Mouse (Mus musculus): Measurements from ENCODE around the gene Trp73. TPM values are rescaled to one million over a fixed set of nuclear protein-coding genes. Genes with fewer than 3 reads are reported as not detected.

Trp73 gene
- polyA plus RNA-seq, 1 experiment from 2014 or later: 9.1 TPM

GRCm38 (mm10) chr4:154086436-154086835, 53.6 kb downstream of the Trp73 start:
- no peak for ATAC-seq (ENCODE audit: low FRiP score)
- WGBS: 94% methylated on average over 8 of the region's 8 CpGs
- no peaks in the 10 kb centered on the region for H3K36me3 ChIP-seq (replicated peaks)
- peaks cover 44% of the 10 kb centered on the region for H3K27me3 ChIP-seq
- no peaks in the 10 kb centered on the region for H3K4me1 ChIP-seq
- H3K9ac ChIP-seq: no peak overlapping the region
- H3K27ac ChIP-seq: no peak overlapping the region
- H3K9me3 ChIP-seq: no peaks in the 10 kb centered on the region
- H3K4me2 ChIP-seq: no peak overlapping the region
- H3K4me3 ChIP-seq (replicated peaks): no peak overlapping the region

- Histone ChIP-seq H3K27me3 (peaks cover 50% of the 10 kb centered on the region), H3K4me3 (replicated peaks) (no peak overlapping the region)
Measured at GRCm38 (mm10) chr4:154085856-154086255, 54.2 kb downstream of the Trp73 start.

GRCm38 (mm10) chr4:154081974-154082373, 58.0 kb downstream of the Trp73 start:
- no peak overlapping the region for H3K4me2 ChIP-seq
- ATAC-seq (ENCODE audit: low FRiP score): no peak
- no peaks in the 10 kb centered on the region for H3K9me3 ChIP-seq
- no peak overlapping the region for H3K27ac ChIP-seq
- no peak overlapping the region for H3K4me3 ChIP-seq (replicated peaks)
- H3K9ac ChIP-seq: no peak overlapping the region
- WGBS: 12% methylated on average over 1 of the region's 1 CpGs
- peaks cover 60% of the 10 kb centered on the region for H3K27me3 ChIP-seq
- no peaks in the 10 kb centered on the region for H3K36me3 ChIP-seq (replicated peaks)
- no peaks in the 10 kb centered on the region for H3K4me1 ChIP-seq

More at GRCm38 (mm10) chr4:154085856-154086255, 54.2 kb downstream of the Trp73 start:
- no peak overlapping the region for H3K4me2 ChIP-seq
- no peaks in the 10 kb centered on the region for H3K9me3 ChIP-seq
- no peak overlapping the region for H3K27ac ChIP-seq
- H3K9ac ChIP-seq: no peak overlapping the region
- no peaks in the 10 kb centered on the region for H3K4me1 ChIP-seq
- 53% methylated on average over 3 of the region's 3 CpGs for WGBS
- no peaks in the 10 kb centered on the region for H3K36me3 ChIP-seq (replicated peaks)
- ATAC-seq (ENCODE audit: low FRiP score): no peak

GRCm38 (mm10) chr4:154081021-154081420, 59.0 kb downstream of the Trp73 start:
- ATAC-seq (ENCODE audit: low FRiP score): no peak
- peaks cover 69% of the 10 kb centered on the region for H3K27me3 ChIP-seq
- WGBS: 8% methylated on average over 13 of the region's 13 CpGs
- H3K36me3 ChIP-seq (replicated peaks): no peaks in the 10 kb centered on the region
- peak overlapping the region; percentile 19; the same call in 1 of the 2 replicates for H3K4me2 ChIP-seq
- H3K9me3 ChIP-seq: no peaks in the 10 kb centered on the region
- no peak overlapping the region for H3K27ac ChIP-seq
- H3K4me3 ChIP-seq (replicated peaks): no peak overlapping the region
- no peak overlapping the region for H3K9ac ChIP-seq
- no peaks in the 10 kb centered on the region for H3K4me1 ChIP-seq

- H3K27me3 ChIP-seq: peaks cover 73% of the 10 kb centered on the region
- no peak for ATAC-seq (ENCODE audit: low FRiP score)
- H3K4me2 ChIP-seq: no peak overlapping the region
- no peak overlapping the region for H3K27ac ChIP-seq
- H3K4me3 ChIP-seq (replicated peaks): no peak overlapping the region
- no peaks in the 10 kb centered on the region for H3K4me1 ChIP-seq
- WGBS: 63% methylated on average over 4 of the region's 4 CpGs
- no peak overlapping the region for H3K9ac ChIP-seq
- no peaks in the 10 kb centered on the region for H3K9me3 ChIP-seq
- no peaks in the 10 kb centered on the region for H3K36me3 ChIP-seq (replicated peaks)
Measured at GRCm38 (mm10) chr4:154080211-154080610, 59.8 kb downstream of the Trp73 start.

GRCm38 (mm10) chr4:154071941-154072340, 68.1 kb downstream of the Trp73 start:
- Histone ChIP-seq H3K9me3 (no peaks in the 10 kb centered on the region), H3K36me3 (replicated peaks) (no peaks in the 10 kb centered on the region), H3K27me3 (peaks cover 62% of the 10 kb centered on the region), H3K9ac (no peak overlapping the region), H3K27ac (peak overlapping the region; percentile 50; the same call in 1 of the 2 replicates), H3K4me3 (replicated peaks) (peak overlapping the region; percentile 13; the same call in 1 of the 2 replicates), H3K4me1 (peaks cover 5% of the 10 kb centered on the region), H3K4me2 (peak overlapping the region; percentile 36)
- WGBS: 24% methylated on average over 13 of the region's 16 CpGs
- ATAC-seq (ENCODE audit: low FRiP score): no peak

- peaks cover 5% of the 10 kb centered on the region for H3K4me1 ChIP-seq
- H3K36me3 ChIP-seq (replicated peaks): no peaks in the 10 kb centered on the region
- WGBS: under 1% methylated on average over 15 of the region's 20 CpGs
- H3K4me2 ChIP-seq: peak overlapping the region; percentile 36
- no peak overlapping the region for H3K9ac ChIP-seq
- peak overlapping the region; percentile 13; the same call in 1 of the 2 replicates for H3K4me3 ChIP-seq (replicated peaks)
- no peak overlapping the region for H3K27ac ChIP-seq
- no peak for ATAC-seq (ENCODE audit: low FRiP score)
- no peaks in the 10 kb centered on the region for H3K9me3 ChIP-seq
- H3K27me3 ChIP-seq: peaks cover 58% of the 10 kb centered on the region
Measured at GRCm38 (mm10) chr4:154071521-154071920, 68.5 kb downstream of the Trp73 start.

GRCm38 (mm10) chr4:154070896-154071295, 69.1 kb downstream of the Trp73 start:
- ATAC-seq (ENCODE audit: low FRiP score): 0 out of 2 replicates have a peak, but pooled peaks have one; percentile 41
- Histone ChIP-seq H3K4me2 (no peak overlapping the region), H3K27me3 (peaks cover 54% of the 10 kb centered on the region)

GRCm38 (mm10) chr4:154064827-154065773, 74.9 kb downstream of the Trp73 start:
- H3K27me3 ChIP-seq: peaks cover 27% of the 10 kb centered on the region
- H3K4me2 ChIP-seq: no peak overlapping the region
- peak overlapping the region; percentile 17; the same call in 1 of the 2 replicates for H3K9ac ChIP-seq
- no peaks in the 10 kb centered on the region for H3K9me3 ChIP-seq
- ATAC-seq (ENCODE audit: low FRiP score): peak; percentile 27; the same call in 1 of the 2 replicates
- no peaks in the 10 kb centered on the region for H3K4me1 ChIP-seq
- no peak overlapping the region for H3K27ac ChIP-seq
- WGBS: 63% methylated on average over 14 of the region's 14 CpGs
- H3K4me3 ChIP-seq (replicated peaks): no peak overlapping the region
- H3K36me3 ChIP-seq (replicated peaks): no peaks in the 10 kb centered on the region

More at GRCm38 (mm10) chr4:154070896-154071295, 69.1 kb downstream of the Trp73 start:
- H3K4me3 ChIP-seq (replicated peaks): no peak overlapping the region
- no peaks in the 10 kb centered on the region for H3K36me3 ChIP-seq (replicated peaks)
- 3% methylated on average over 5 of the region's 5 CpGs for WGBS
- no peaks in the 10 kb centered on the region for H3K9me3 ChIP-seq
- no peak overlapping the region for H3K9ac ChIP-seq
- peaks cover 5% of the 10 kb centered on the region for H3K4me1 ChIP-seq
- H3K27ac ChIP-seq: no peak overlapping the region

- no peaks in the 10 kb centered on the region for H3K4me1 ChIP-seq
- no peak for ATAC-seq (ENCODE audit: low FRiP score)
- 79% methylated on average over 4 of the region's 4 CpGs for WGBS
Measured at GRCm38 (mm10) chr4:154057696-154058095, 82.3 kb downstream of the Trp73 start.

GRCm38 (mm10) chr4:154056661-154057060, 83.3 kb downstream of the Trp73 start:
- H3K27me3 ChIP-seq: 0 out of 2 replicates have a peak, but pooled peaks cover 3% of the 10 kb centered on the region
- WGBS: 70% methylated on average over 2 of the region's 2 CpGs
- H3K4me1 ChIP-seq: no peaks in the 10 kb centered on the region
- H3K36me3 ChIP-seq (replicated peaks): no peaks in the 10 kb centered on the region
- no peak overlapping the region for H3K9ac ChIP-seq
- no peak overlapping the region for H3K4me3 ChIP-seq (replicated peaks)
- H3K9me3 ChIP-seq: no peaks in the 10 kb centered on the region
- no peak for ATAC-seq (ENCODE audit: low FRiP score)
- H3K27ac ChIP-seq: no peak overlapping the region
- no peak overlapping the region for H3K4me2 ChIP-seq

More at GRCm38 (mm10) chr4:154057696-154058095, 82.3 kb downstream of the Trp73 start:
- Histone ChIP-seq H3K27ac (no peak overlapping the region), H3K4me3 (replicated peaks) (no peak overlapping the region), H3K27me3 (0 out of 2 replicates have a peak, but pooled peaks cover 3% of the 10 kb centered on the region), H3K9me3 (no peaks in the 10 kb centered on the region), H3K9ac (no peak overlapping the region), H3K4me2 (no peak overlapping the region), H3K36me3 (replicated peaks) (no peaks in the 10 kb centered on the region)

- Histone ChIP-seq H3K4me2 (no peak overlapping the region), H3K9ac (no peak overlapping the region), H3K27ac (no peak overlapping the region), H3K36me3 (replicated peaks) (no peaks in the 10 kb centered on the region), H3K27me3 (0 out of 2 replicates have a peak, but pooled peaks cover 3% of the 10 kb centered on the region), H3K4me1 (no peaks in the 10 kb centered on the region), H3K9me3 (no peaks in the 10 kb centered on the region), H3K4me3 (replicated peaks) (no peak overlapping the region)
- WGBS: 76% methylated on average over 2 of the region's 2 CpGs
- ATAC-seq (ENCODE audit: low FRiP score): no peak
Measured at GRCm38 (mm10) chr4:154056046-154056445, 84.0 kb downstream of the Trp73 start.
